ENCODE assay signal across 10 mouse cellular contexts in genomic region chr1:80224839-80225412, GRCm38 (mm10). TPM values are rescaled to one million over a fixed set of nuclear protein-coding genes. Genes with fewer than 3 reads are reported as not detected.
DNase-seq lines count a peak whose midpoint lies in the region; ATAC-seq and TF ChIP-seq lines count a peak whose summit lies in the region.
"Had no signal": no experiment of that assay in that cellular context is flagged by ENCODE, and none has a peak within 500 bp of the region (broad histone marks: within the 10 kb centered on the region; RNA-seq: fewer than 3 reads in every experiment).

No protein-coding gene starts in this region.

- no peak overlapping the region for H3K4me2 ChIP-seq in hindbrain, embryonic 14.5 days (replicated peaks)
- no peak overlapping the region for H3K4me2 ChIP-seq in lung, embryonic 16.5 days (ENCODE audit: low read depth, low read length)
- no peak overlapping the region for H3K4me2 ChIP-seq in lung, postnatal 0 days (replicated peaks; ENCODE audit: low read depth, low read length)

- intact Hi-C loops in gastrocnemius, postnatal 14 days (cut with DNase I; ENCODE audit: low total_unique reads), result no loop called here

- 0 out of 2 replicates have a peak, but pooled peaks have one; percentile 24 for ATAC-seq in hindbrain, embryonic 14.5 days (ENCODE audit: low FRiP score)
- ATAC-seq in lung, embryonic 16.5 days (ENCODE audit: low read depth), result peak; percentile 61
- no peak for ATAC-seq in lung, postnatal 0 days

- no peak for TF ChIP-seq CTCF in lung, postnatal 0 days (IDR thresholded peaks at IDR 0.05)

- H3K36me3 ChIP-seq in hindbrain, embryonic 14.5 days (replicated peaks; ENCODE audit: control insufficient read depth, insufficient read depth), result no peaks in the 10 kb centered on the region
- H3K36me3 ChIP-seq in hindbrain, embryonic 10.5 days, result no peaks in the 10 kb centered on the region
- no peaks in the 10 kb centered on the region for H3K36me3 ChIP-seq in lung, embryonic 16.5 days (ENCODE audit: control insufficient read depth, insufficient read depth, low read length)
- no peaks in the 10 kb centered on the region for H3K36me3 ChIP-seq in lung, postnatal 0 days (ENCODE audit: insufficient read depth, low read length)

- no peaks in the 10 kb centered on the region for H3K4me1 ChIP-seq in hindbrain, embryonic 14.5 days (replicated peaks; ENCODE audit: control insufficient read depth, insufficient read depth, low read length)
- H3K4me1 ChIP-seq in hindbrain, embryonic 10.5 days (replicated peaks), result peaks cover 7% of the 10 kb centered on the region
- H3K4me1 ChIP-seq in lung, embryonic 16.5 days (replicated peaks; ENCODE audit: control insufficient read depth, insufficient read depth, low read length), result peaks cover 6% of the 10 kb centered on the region; the same call in 1 of the 2 replicates
- H3K4me1 ChIP-seq in lung, postnatal 0 days (ENCODE audit: insufficient read depth, low read depth, low read length), result no peaks in the 10 kb centered on the region

- WGBS in hindbrain, embryonic 14.5 days, result 25% methylated on average over 3 of the region's 3 CpGs
- 44% methylated on average over 3 of the region's 3 CpGs for WGBS in hindbrain, embryonic 10.5 days
- WGBS in lung, embryonic 16.5 days, result 28% methylated on average over 3 of the region's 3 CpGs
- 37% methylated on average over 3 of the region's 3 CpGs for WGBS in lung, postnatal 0 days

- DNase-seq in hindbrain, embryonic 14.5 days (ENCODE audit: low spot score), result no peak
- DNase-seq in hindbrain, embryonic 10.5 days (ENCODE audit: low spot score), result no peak
- no peak for DNase-seq in lung, postnatal 0 days (ENCODE audit: low spot score)
- DNase-seq in gastrocnemius, postnatal 14 days, result peak; percentile 36
- peak; percentile 10 to 32 for DNase-seq in thymus, postnatal 10 days (ENCODE audit: low spot score in 2 of 2)
- no peak for DNase-seq in right cerebral cortex, postnatal 10 days (ENCODE audit: low spot score in 2 of 2)
- DNase-seq in urinary bladder, adult 2 months (ENCODE audit: low spot score), result no peak
- DNase-seq: cerebellum, adult 8-10 months had no signal

- TF ChIP-seq EP300 in lung, postnatal 0 days (IDR thresholded peaks at IDR 0.05), result no peak

- no peaks in the 10 kb centered on the region for H3K9me3 ChIP-seq in hindbrain, embryonic 14.5 days (ENCODE audit: control insufficient read depth, low read length)
- H3K9me3 ChIP-seq in hindbrain, embryonic 10.5 days, result no peaks in the 10 kb centered on the region
- H3K9me3 ChIP-seq in lung, embryonic 16.5 days (ENCODE audit: control insufficient read depth, low read length), result no peaks in the 10 kb centered on the region
- H3K9me3 ChIP-seq in lung, postnatal 0 days (ENCODE audit: low read length), result no peaks in the 10 kb centered on the region

- no peak overlapping the region for H3K4me3 ChIP-seq in hindbrain, embryonic 14.5 days (replicated peaks; ENCODE audit: low read length)
- H3K4me3 ChIP-seq in hindbrain, embryonic 10.5 days, result no peak overlapping the region
- H3K4me3 ChIP-seq in lung, embryonic 16.5 days (ENCODE audit: low read length), result no peak overlapping the region
- H3K4me3 ChIP-seq in lung, postnatal 0 days (ENCODE audit: low read depth, low read length), result no peak overlapping the region

- H3K9ac ChIP-seq in hindbrain, embryonic 14.5 days, result no peak overlapping the region
- H3K9ac ChIP-seq in lung, embryonic 16.5 days (ENCODE audit: low read length), result no peak overlapping the region
- no peak overlapping the region for H3K9ac ChIP-seq in lung, postnatal 0 days (replicated peaks; ENCODE audit: low read depth)
- H3K9ac ChIP-seq: liver, embryonic 14.5 days had no signal

- no peaks in the 10 kb centered on the region for H3K27me3 ChIP-seq in hindbrain, embryonic 14.5 days (ENCODE audit: control insufficient read depth, insufficient read depth, low read length)
- no peaks in the 10 kb centered on the region for H3K27me3 ChIP-seq in hindbrain, embryonic 10.5 days (ENCODE audit: insufficient read depth, poor library complexity, severe bottlenecking)
- no peaks in the 10 kb centered on the region for H3K27me3 ChIP-seq in lung, embryonic 16.5 days (ENCODE audit: control insufficient read depth, insufficient read depth, low read depth, low read length)
- no peaks in the 10 kb centered on the region for H3K27me3 ChIP-seq in lung, postnatal 0 days (replicated peaks; ENCODE audit: insufficient read depth, low read length)

- no peak overlapping the region for H3K27ac ChIP-seq in hindbrain, embryonic 14.5 days
- H3K27ac ChIP-seq in hindbrain, embryonic 10.5 days, result no peak overlapping the region
- H3K27ac ChIP-seq in lung, embryonic 16.5 days (ENCODE audit: low read length), result peak overlapping the region; percentile 9; the same call in 1 of the 2 replicates
- H3K27ac ChIP-seq in lung, postnatal 0 days (ENCODE audit: low read length), result no peak overlapping the region
- H3K27ac ChIP-seq: liver, embryonic 14.5 days had no signal

RNA-seq across cellular contexts. Expression of gene Fam124b, which starts 6.7 kb away (rescaled TPM):
- 0.82 and 1.0 TPM in 2 replicates for polyA plus RNA-seq in hindbrain, embryonic 14.5 days (2014; fragmentation: Nextera tagmentation; extraction: Ambion mirVana)
- 0.17 and 0.27 TPM in 2 replicates for polyA plus RNA-seq in hindbrain, embryonic 10.5 days (2016; fragmentation: Nextera tagmentation; extraction: Ambion mirVana)
- polyA plus RNA-seq in lung, embryonic 16.5 days (2015; fragmentation: Nextera tagmentation; extraction: Ambion mirVana), result 4.7 and 4.8 TPM in 2 replicates
- 3.8 and 4.7 TPM in 2 replicates for polyA plus RNA-seq in lung, postnatal 0 days (2015; fragmentation: Nextera tagmentation; extraction: Ambion mirVana)
- total RNA-seq in gastrocnemius, postnatal 14 days (2021), result 1 to 10 TPM; 2.6 to 3.7 TPM
- 0.01 and 0.06 TPM in 2 replicates for polyA plus RNA-seq in urinary bladder, adult 2 months (2012; rRNA removed)
- polyA plus RNA-seq: liver, embryonic 14.5 days had no signal

Comparison
In these comparisons a context has a peak if more than half of its experiments do, and no peak if none do; other contexts are left out.
1. DNase-seq: peak in gastrocnemius, postnatal 14 days (single experiment) and thymus, postnatal 10 days (2 of 2); none in hindbrain, embryonic 14.5 days (single experiment), hindbrain, embryonic 10.5 days (single experiment), lung, postnatal 0 days (single experiment), right cerebral cortex, postnatal 10 days (0 of 2) and urinary bladder, adult 2 months (single experiment).